Mouse (Mus musculus) lung, embryonic 16.5 days (tissue): ENCODE measurements around the gene Tacc2. TPM values are rescaled to one million over a fixed set of nuclear protein-coding genes. Genes with fewer than 3 reads are reported as not detected.

ENCODE experiments used
- ATAC-seq: fragments of 200-750 bp; cut with Nextera tagmentation; 2 replicates; pipeline ENCODE4 v1.8.0; 2017; ENCODE audit warnings: low read depth, mild to moderate bottlenecking, moderate library complexity
- H3K27ac ChIP-seq: fragments of 300-500 bp; sonication (generic); 2 replicates; pipeline ENCODE4 v1.5.1; 2014; ENCODE audit warnings: mild to moderate bottlenecking, control low read depth, low read length
- H3K27me3 ChIP-seq: fragments of 300-500 bp; sonication (generic); 2 replicates; pipeline ENCODE4 v1.6.1; 2014; ENCODE audit warnings: low read depth, low read length, mixed read lengths; ENCODE audit not compliant: control insufficient read depth, insufficient read depth
- H3K36me3 ChIP-seq: fragments of 300-500 bp; sonication (generic); 2 replicates; pipeline ENCODE4 v1.6.1; 2014; ENCODE audit warnings: low read length; ENCODE audit not compliant: control insufficient read depth, insufficient read depth
- H3K4me1 ChIP-seq: fragments of 300-500 bp; sonication (generic); replicated peaks from 2 replicates; pipeline ENCODE4 v1.6.1; 2014; ENCODE audit warnings: low read length, mixed read lengths; ENCODE audit not compliant: control insufficient read depth, insufficient read depth
- H3K4me2 ChIP-seq: fragments of 300-500 bp; sonication (generic); 2 replicates; pipeline ENCODE4 v1.6.1; 2014; ENCODE audit warnings: low read depth, low read length, control low read depth
- H3K4me3 ChIP-seq: fragments of 300-500 bp; sonication (generic); 2 replicates; pipeline ENCODE4 v1.5.1; 2014; ENCODE audit warnings: mild to moderate bottlenecking, low read length, control low read depth
- H3K9ac ChIP-seq: fragments of 300-500 bp; sonication (generic); 2 replicates; pipeline ENCODE4 v1.6.1; 2014; ENCODE audit warnings: low read length, control low read depth
- H3K9me3 ChIP-seq: fragments of 300-500 bp; sonication (generic); 2 replicates; pipeline ENCODE4 v1.6.1; 2016; ENCODE audit warnings: low read length; ENCODE audit not compliant: control insufficient read depth
- WGBS: fragments of 180-500 bp; shearing (Covaris S2); extraction: QIAGEN DNeasy Blood & Tissue Kit; methylation state at CpG from one replicate; pipeline ENCODE4 v1.1.7; 2014; 5-methylcytosine and 5-hydroxymethylcytosine counted together
- polyA plus RNA-seq: library from polyadenylated mRNA; unstranded; fragments of >200 nt; fragmentation: Nextera tagmentation; extraction: Ambion mirVana; gene quantifications from 2 replicates; pipeline ENCODE4 v1.2.1, GENCODE M21; 2015

The Tacc2 gene
- polyA plus RNA-seq, 1 experiment from 2014 or later, result 21.7 TPM

DNA sequence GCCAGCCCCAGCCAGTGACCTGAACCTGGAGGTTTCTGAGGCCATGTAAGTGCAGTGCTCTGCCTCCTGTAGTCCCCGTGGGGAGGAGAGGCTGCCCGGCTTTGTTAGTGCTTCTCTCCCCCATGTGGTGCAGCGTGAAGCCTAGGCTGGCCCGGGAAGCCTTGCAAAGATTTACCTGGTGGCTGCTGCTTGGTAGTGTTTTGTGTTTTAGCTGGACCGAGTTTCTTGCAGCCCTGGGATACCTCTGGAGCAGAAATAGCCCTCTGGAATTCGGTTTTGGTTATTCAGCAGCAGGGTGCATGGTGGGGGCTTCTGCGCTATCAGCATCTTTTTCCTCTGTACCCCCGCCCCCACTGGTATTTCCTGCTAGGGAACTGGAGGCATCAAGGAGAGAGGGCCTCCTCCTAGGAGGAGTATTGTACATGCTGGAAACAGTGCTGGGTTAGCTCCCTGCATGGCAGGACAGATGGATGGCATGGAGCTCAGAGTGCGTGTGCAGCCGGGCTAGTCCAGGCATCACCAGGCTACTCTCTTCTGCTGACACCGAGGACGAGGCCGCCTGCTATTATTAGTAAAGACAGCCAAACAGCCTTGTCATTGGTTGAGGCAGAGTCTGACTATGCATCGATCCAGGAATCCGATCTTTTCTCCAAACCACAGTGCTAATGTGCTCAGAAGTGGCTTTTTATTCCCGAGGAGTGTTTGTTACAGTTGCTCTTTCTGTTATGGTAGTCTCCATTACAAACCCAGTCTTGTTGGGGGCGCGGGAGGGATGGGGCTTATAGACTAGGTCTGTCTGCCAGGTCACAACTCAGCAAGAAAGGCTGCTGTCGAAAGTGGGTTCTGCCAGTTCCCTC lies 115.9 kb downstream of the Tacc2 start:
- peak overlapping the region; percentile 90 for H3K4me2 ChIP-seq
- peak; percentile 61 for ATAC-seq
- peak overlapping the region; percentile 80 for H3K9ac ChIP-seq
- no peaks in the 10 kb centered on the region for H3K36me3 ChIP-seq
- H3K27ac ChIP-seq, result peak overlapping the region; percentile 81
- peak overlapping the region; percentile 57 for H3K4me3 ChIP-seq
- no peaks in the 10 kb centered on the region for H3K9me3 ChIP-seq
- no peaks in the 10 kb centered on the region for H3K27me3 ChIP-seq
- H3K4me1 ChIP-seq, result peaks cover 43% of the 10 kb centered on the region
- WGBS, result 4% methylated on average over 19 of the region's 19 CpGs

DNA sequence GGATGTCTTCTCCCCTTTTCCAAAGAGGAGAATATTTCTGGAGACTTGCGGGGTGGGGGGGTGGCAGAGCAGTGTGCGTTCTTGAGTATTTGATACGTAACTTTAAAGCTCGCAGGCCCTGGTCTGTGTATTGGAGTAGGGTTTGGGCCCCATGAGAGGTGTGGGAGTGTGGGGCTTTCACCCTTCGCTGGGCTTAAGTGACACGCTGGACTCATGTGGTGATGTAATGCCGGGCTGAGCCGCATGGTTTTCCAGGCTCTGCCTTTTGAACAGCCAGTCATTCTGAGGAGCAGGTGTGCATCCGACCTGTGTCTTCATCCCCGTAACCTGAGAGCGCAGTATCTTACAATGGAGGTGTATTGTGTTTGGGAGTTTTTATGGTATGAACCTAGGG lies 116.6 kb downstream of the Tacc2 start:
- no peaks in the 10 kb centered on the region for H3K36me3 ChIP-seq
- H3K4me3 ChIP-seq, result peak overlapping the region; percentile 57
- H3K9me3 ChIP-seq, result no peaks in the 10 kb centered on the region
- H3K4me1 ChIP-seq, result peaks cover 43% of the 10 kb centered on the region
- H3K27ac ChIP-seq, result no peak overlapping the region; the same call in 1 of the 2 replicates
- peak overlapping the region; percentile 90 for H3K4me2 ChIP-seq
- H3K27me3 ChIP-seq, result no peaks in the 10 kb centered on the region
- H3K9ac ChIP-seq, result peak overlapping the region; percentile 80
- no peak for ATAC-seq
- 20% methylated on average over 11 of the region's 11 CpGs for WGBS

- Histone ChIP-seq H3K9ac (no peak overlapping the region), H3K27ac (no peak overlapping the region), H3K27me3 (no peaks in the 10 kb centered on the region), H3K36me3 (no peaks in the 10 kb centered on the region), H3K4me3 (no peak overlapping the region), H3K9me3 (no peaks in the 10 kb centered on the region), H3K4me1 (peaks cover 42% of the 10 kb centered on the region), H3K4me2 (no peak overlapping the region)
- ATAC-seq, result no peak
- 55% methylated on average over 13 of the region's 13 CpGs for WGBS
Measured at GRCm38 (mm10) chr7:130695669-130696338, 118.6 kb downstream of the Tacc2 start.

DNA sequence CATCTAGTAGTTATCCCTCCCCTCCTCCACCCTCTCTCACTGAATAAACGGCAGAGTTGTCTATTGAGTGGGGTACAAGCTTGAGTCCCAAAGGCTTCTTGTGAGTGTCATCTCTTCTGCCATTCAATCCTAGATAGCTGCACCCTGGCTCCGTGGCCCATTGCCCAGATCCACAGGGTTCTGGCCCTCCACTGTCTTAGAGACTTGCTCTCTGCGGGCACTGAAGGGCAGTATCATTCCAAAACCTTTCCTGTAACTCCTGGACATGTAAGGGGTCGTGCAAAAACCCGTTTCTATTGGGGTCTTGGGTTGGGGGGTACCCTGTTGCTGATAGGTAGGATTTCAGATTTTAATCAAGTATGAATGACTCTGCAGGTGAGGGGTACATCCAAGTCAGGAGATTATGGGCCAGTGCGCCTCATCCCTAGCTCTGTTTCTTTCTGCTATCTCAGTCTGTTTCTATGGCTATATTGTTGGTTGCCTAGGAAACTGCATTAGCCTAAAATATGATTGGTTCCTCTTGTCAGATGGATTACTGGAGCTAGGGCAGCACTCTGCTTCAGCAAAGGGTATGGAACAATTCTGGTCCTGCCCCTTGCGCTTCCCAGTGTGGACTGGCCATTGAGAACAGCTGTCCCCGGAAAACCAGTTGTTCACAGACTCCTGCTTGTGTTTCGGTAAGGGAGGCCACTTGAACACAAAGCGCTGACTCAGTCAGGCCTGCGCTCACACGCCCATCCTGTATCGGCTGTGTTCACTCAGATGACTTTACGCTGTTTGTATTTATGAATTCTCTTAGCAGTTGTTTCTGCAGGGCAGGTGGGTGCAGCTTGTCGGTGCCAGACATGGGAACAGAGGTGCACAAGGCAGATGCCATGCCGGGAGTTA lies 119.4 kb downstream of the Tacc2 start:
- Histone ChIP-seq H3K27ac (no peak overlapping the region), H3K9me3 (no peaks in the 10 kb centered on the region), H3K4me3 (no peak overlapping the region), H3K4me1 (peaks cover 38% of the 10 kb centered on the region), H3K4me2 (no peak overlapping the region), H3K27me3 (no peaks in the 10 kb centered on the region), H3K36me3 (no peaks in the 10 kb centered on the region), H3K9ac (no peak overlapping the region)
- no peak for ATAC-seq
- WGBS, result 80% methylated on average over 16 of the region's 16 CpGs

DNA sequence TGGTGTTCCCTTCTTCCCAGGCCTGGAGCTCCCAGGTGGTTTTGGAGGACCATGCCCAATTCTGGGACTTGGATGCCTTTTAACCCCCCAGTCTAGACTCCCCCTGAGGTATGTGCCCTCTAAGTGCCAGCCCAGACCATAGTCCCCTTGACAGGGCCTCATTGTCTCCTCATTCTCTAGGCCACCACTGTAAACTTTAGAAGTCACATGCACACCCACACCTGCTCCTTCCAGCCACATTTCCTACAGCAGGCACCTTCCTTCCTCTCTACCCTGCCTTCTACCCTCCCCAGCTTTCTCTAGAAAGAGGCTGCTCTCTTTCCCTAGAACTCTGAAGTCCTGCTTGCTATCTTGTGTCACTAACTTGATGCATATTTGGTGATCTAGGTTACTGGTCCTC lies 121.2 kb downstream of the Tacc2 start:
- H3K4me2 ChIP-seq, result no peak overlapping the region
- peaks cover 24% of the 10 kb centered on the region for H3K4me1 ChIP-seq
- no peak overlapping the region for H3K9ac ChIP-seq
- no peaks in the 10 kb centered on the region for H3K36me3 ChIP-seq
- H3K4me3 ChIP-seq, result no peak overlapping the region
- H3K9me3 ChIP-seq, result no peaks in the 10 kb centered on the region
- ATAC-seq, result no peak
- H3K27ac ChIP-seq, result no peak overlapping the region
- H3K27me3 ChIP-seq, result no peaks in the 10 kb centered on the region

- Histone ChIP-seq H3K4me1 (no peaks in the 10 kb centered on the region), H3K4me3 (no peak overlapping the region), H3K36me3 (no peaks in the 10 kb centered on the region), H3K9ac (no peak overlapping the region), H3K4me2 (no peak overlapping the region), H3K27ac (no peak overlapping the region), H3K27me3 (no peaks in the 10 kb centered on the region), H3K9me3 (no peaks in the 10 kb centered on the region)
- WGBS, result 64% methylated on average over 1 of the region's 1 CpGs
- ATAC-seq, result no peak
Measured at GRCm38 (mm10) chr7:130701336-130701735, 124.1 kb downstream of the Tacc2 start.

DNA sequence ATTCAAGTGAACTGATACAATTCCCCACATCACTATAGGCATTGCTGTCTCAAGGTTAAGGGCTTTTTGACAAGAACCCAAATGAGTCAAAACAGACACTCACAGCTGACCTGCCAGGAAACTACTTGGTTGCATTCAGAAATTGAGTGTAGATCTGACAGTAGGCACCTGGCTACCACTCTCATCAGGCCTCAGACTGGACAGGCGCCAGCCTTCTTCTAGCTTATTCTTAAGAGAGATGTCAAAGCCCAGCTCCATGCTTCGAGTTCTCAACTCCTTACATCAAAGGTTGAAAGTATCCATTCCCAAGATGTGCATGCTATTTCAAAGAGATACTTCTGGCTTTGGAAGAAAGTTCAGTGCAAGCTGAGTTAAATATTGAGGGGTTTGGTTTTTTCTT lies 128.0 kb downstream of the Tacc2 start:
- no peaks in the 10 kb centered on the region for H3K9me3 ChIP-seq
- peaks cover 22% of the 10 kb centered on the region for H3K4me1 ChIP-seq
- H3K27ac ChIP-seq, result no peak overlapping the region
- H3K4me2 ChIP-seq, result no peak overlapping the region
- no peak overlapping the region for H3K4me3 ChIP-seq
- ATAC-seq, result no peak
- no peaks in the 10 kb centered on the region for H3K36me3 ChIP-seq
- WGBS, result 68% methylated on average over 2 of the region's 2 CpGs
- no peaks in the 10 kb centered on the region for H3K27me3 ChIP-seq
- H3K9ac ChIP-seq, result no peak overlapping the region

- no peak overlapping the region for H3K4me3 ChIP-seq
- H3K27me3 ChIP-seq, result no peaks in the 10 kb centered on the region
- ATAC-seq, result peak; percentile 29; the same call in 1 of the 2 replicates
- H3K27ac ChIP-seq, result peak overlapping the region; percentile 48
- H3K9me3 ChIP-seq, result no peaks in the 10 kb centered on the region
- no peaks in the 10 kb centered on the region for H3K36me3 ChIP-seq
- WGBS, result 22% methylated on average over 9 of the region's 9 CpGs
- H3K4me1 ChIP-seq, result peaks cover 22% of the 10 kb centered on the region
- no peak overlapping the region for H3K4me2 ChIP-seq
- H3K9ac ChIP-seq, result no peak overlapping the region
Measured at GRCm38 (mm10) chr7:130708940-130709339, 131.7 kb downstream of the Tacc2 start.
